Mouse (Mus musculus): ENCODE data around the gene Guca2a.
"Not testable (repeated sequence)": the region's sequence is repeated elsewhere in the genome, so short reads cannot be mapped to it uniquely, and the experiment has no call there.

The Guca2a gene

GRCm38 (mm10) chr4:119637176-119637845, at the start of gene Guca2a:
Guca2a (plus strand) TSS chr4:119637704.
- no peak for DNase-seq (ENCODE audit: low spot score)

GRCm38 (mm10) chr4:119588037-119588436, 49.5 kb upstream of the Guca2a start:
- DNase-seq (ENCODE audit: low spot score), result no peak

- DNase-seq (ENCODE audit: low spot score), result no peak
These were observed 48.1 kb upstream of the Guca2a start for GRCm38 (mm10) chr4:119589423-119589822.

GRCm38 (mm10) chr4:119590027-119590426, 47.5 kb upstream of the Guca2a start:
- no peak for DNase-seq (ENCODE audit: low spot score)

GRCm38 (mm10) chr4:119592479-119592878, 45.0 kb upstream of the Guca2a start:
- no peak for DNase-seq (ENCODE audit: low spot score)

- DNase-seq (ENCODE audit: low spot score), result no peak
These were observed 43.2 kb upstream of the Guca2a start for GRCm38 (mm10) chr4:119594331-119594730.

GRCm38 (mm10) chr4:119599605-119600004, 37.9 kb upstream of the Guca2a start:
- DNase-seq (ENCODE audit: low spot score), result no peak

GRCm38 (mm10) chr4:119609488-119609887, 28.0 kb upstream of the Guca2a start:
- DNase-seq (ENCODE audit: low spot score), result no peak

GRCm38 (mm10) chr4:119614078-119614477, 23.4 kb upstream of the Guca2a start:
- no peak for DNase-seq (ENCODE audit: low spot score)

GRCm38 (mm10) chr4:119614724-119615123, 22.8 kb upstream of the Guca2a start:
- no peak for DNase-seq (ENCODE audit: low spot score)

GRCm38 (mm10) chr4:119626081-119626645, 11.3 kb upstream of the Guca2a start:
- DNase-seq (ENCODE audit: low spot score), result no peak

- no peak for DNase-seq (ENCODE audit: low spot score)
These were observed 10.6 kb upstream of the Guca2a start for GRCm38 (mm10) chr4:119626876-119627275.

- no peak for DNase-seq (ENCODE audit: low spot score)
These were observed 10.2 kb upstream of the Guca2a start for GRCm38 (mm10) chr4:119627317-119627716.

GRCm38 (mm10) chr4:119628363-119628762, 9.1 kb upstream of the Guca2a start:
- DNase-seq (ENCODE audit: low spot score), result not testable (repeated sequence)

- no peak for DNase-seq (ENCODE audit: low spot score)
These were observed 6.2 kb upstream of the Guca2a start for GRCm38 (mm10) chr4:119631115-119631919.

- DNase-seq (ENCODE audit: low spot score), result no peak
These were observed 4.8 kb upstream of the Guca2a start for GRCm38 (mm10) chr4:119632721-119633120.

- no peak for DNase-seq (ENCODE audit: low spot score)
These were observed 4.2 kb upstream of the Guca2a start for GRCm38 (mm10) chr4:119633342-119633741.

GRCm38 (mm10) chr4:119633948-119634347, 3.6 kb upstream of the Guca2a start:
- no peak for DNase-seq (ENCODE audit: low spot score)

GRCm38 (mm10) chr4:119634908-119635660, 2.4 kb upstream of the Guca2a start:
- DNase-seq (ENCODE audit: low spot score), result no peak

GRCm38 (mm10) chr4:119635686-119636085, 1.8 kb upstream of the Guca2a start:
- no peak for DNase-seq (ENCODE audit: low spot score)

GRCm38 (mm10) chr4:119636731-119637130, 773 bp upstream of the Guca2a start:
- no peak for DNase-seq (ENCODE audit: low spot score)

GRCm38 (mm10) chr4:119637946-119638345, 442 bp downstream of the Guca2a start:
- DNase-seq (ENCODE audit: low spot score), result no peak

Data from T-cell, adult 2 months (primary cell).